Mouse (Mus musculus): ENCODE measurements around the gene Prps1l1.

Gene Prps1l1

GRCm38 (mm10) chr12:35018679-35019237 lies 34.2 kb downstream of the Prps1l1 start:
- in situ Hi-C loops (cut with MboI; ENCODE audit: low pct_unique_long_range_greater_than_20kb in 1 of 2, low sequenced_read_pairs in 2 of 2, unreplicated experiment in 1 of 2) = no loop called here

- in situ Hi-C loops (cut with MboI; ENCODE audit: low pct_unique_long_range_greater_than_20kb in 1 of 2, low sequenced_read_pairs in 2 of 2, unreplicated experiment in 1 of 2) = no loop called here
These were observed 36.7 kb downstream of the Prps1l1 start for GRCm38 (mm10) chr12:35021285-35021684.

GRCm38 (mm10) chr12:35022066-35022465 lies 37.5 kb downstream of the Prps1l1 start:
- in situ Hi-C loops (cut with MboI; ENCODE audit: low pct_unique_long_range_greater_than_20kb in 1 of 2, low sequenced_read_pairs in 2 of 2, unreplicated experiment in 1 of 2) = no loop called here

GRCm38 (mm10) chr12:35025916-35026432 lies 41.4 kb downstream of the Prps1l1 start:
- in situ Hi-C loops (cut with MboI; ENCODE audit: low pct_unique_long_range_greater_than_20kb in 1 of 2, low sequenced_read_pairs in 2 of 2, unreplicated experiment in 1 of 2) = no loop called here

GRCm38 (mm10) chr12:35027533-35027932 lies 43.0 kb downstream of the Prps1l1 start:
- in situ Hi-C loops (cut with MboI; ENCODE audit: low pct_unique_long_range_greater_than_20kb in 1 of 2, low sequenced_read_pairs in 2 of 2, unreplicated experiment in 1 of 2) = no loop called here
